21 mouse cellular contexts compared by ENCODE assay signal in genomic region chr8:84087156-84087555, GRCm38 (mm10). TPM values are rescaled to one million over a fixed set of nuclear protein-coding genes. Genes with fewer than 3 reads are reported as not detected.
"Had no signal": no experiment of that assay in that cellular context is flagged by ENCODE, and none has a peak within 500 bp of the region (broad histone marks: within the 10 kb centered on the region; RNA-seq: fewer than 3 reads in every experiment).

No protein-coding gene starts in this region.

- H3K4me3 ChIP-seq: midbrain, embryonic 10.5 days; midbrain, embryonic 12.5 days; myocyte; neural tube, embryonic 13.5 days; neural tube, embryonic 15.5 days; stomach, embryonic 15.5 days had no signal

- H3K27ac ChIP-seq: midbrain, embryonic 10.5 days; midbrain, embryonic 12.5 days; neural tube, embryonic 13.5 days; neural tube, embryonic 15.5 days; stomach, embryonic 15.5 days; stomach, postnatal 0 days had no signal

- H3K9ac ChIP-seq: lung, embryonic 14.5 days; midbrain, embryonic 12.5 days; neural tube, embryonic 13.5 days; neural tube, embryonic 15.5 days; stomach, embryonic 15.5 days had no signal

- ATAC-seq: midbrain, embryonic 16.5 days had no signal

- H3K4me2 ChIP-seq: lung, embryonic 14.5 days; midbrain, embryonic 12.5 days; neural tube, embryonic 13.5 days; neural tube, embryonic 15.5 days; stomach, embryonic 15.5 days had no signal

- H3K9me3 ChIP-seq: midbrain, embryonic 10.5 days; midbrain, embryonic 12.5 days; neural tube, embryonic 13.5 days; neural tube, embryonic 15.5 days; stomach, embryonic 15.5 days had no signal

- DNase-seq: lung, adult 18-20 months; lung, embryonic 14.5 days; lung, postnatal 10 days; lung, postnatal 4 days; midbrain, embryonic 14.5 days; retina, postnatal 1 day; right cerebral cortex, postnatal 25 days; right cerebral cortex, postnatal 4 days; thymus, adult 2 months; thymus, postnatal 25 days; thymus, postnatal 4 days had no signal

- H3K27me3 ChIP-seq: neural tube, embryonic 13.5 days; neural tube, embryonic 15.5 days; stomach, embryonic 15.5 days had no signal

RNA-seq across cellular contexts. Expression of gene Podnl1, which starts 38.6 kb away (rescaled TPM):
- polyA plus RNA-seq: neural tube, embryonic 11.5 days had no signal

RNA-seq across cellular contexts. Expression of gene Rln3, which starts 42.4 kb away (rescaled TPM):
- polyA plus RNA-seq: lung, embryonic 14.5 days; lung, embryonic 16.5 days; midbrain, embryonic 12.5 days; myocyte; neural tube, embryonic 11.5 days; neural tube, embryonic 13.5 days; stomach, embryonic 15.5 days; stomach, postnatal 0 days had no signal
